Mouse (Mus musculus): Measurements from ENCODE around the gene Glb1. TPM values are rescaled to one million over a fixed set of nuclear protein-coding genes. Genes with fewer than 3 reads are reported as not detected.
"Not testable (repeated sequence)": the region's sequence is repeated elsewhere in the genome, so short reads cannot be mapped to it uniquely, and the experiment has no call there.

Glb1 gene
- polyA plus RNA-seq (2012; rRNA removed): 55.3 and 59.5 TPM in 2 replicates

DNA sequence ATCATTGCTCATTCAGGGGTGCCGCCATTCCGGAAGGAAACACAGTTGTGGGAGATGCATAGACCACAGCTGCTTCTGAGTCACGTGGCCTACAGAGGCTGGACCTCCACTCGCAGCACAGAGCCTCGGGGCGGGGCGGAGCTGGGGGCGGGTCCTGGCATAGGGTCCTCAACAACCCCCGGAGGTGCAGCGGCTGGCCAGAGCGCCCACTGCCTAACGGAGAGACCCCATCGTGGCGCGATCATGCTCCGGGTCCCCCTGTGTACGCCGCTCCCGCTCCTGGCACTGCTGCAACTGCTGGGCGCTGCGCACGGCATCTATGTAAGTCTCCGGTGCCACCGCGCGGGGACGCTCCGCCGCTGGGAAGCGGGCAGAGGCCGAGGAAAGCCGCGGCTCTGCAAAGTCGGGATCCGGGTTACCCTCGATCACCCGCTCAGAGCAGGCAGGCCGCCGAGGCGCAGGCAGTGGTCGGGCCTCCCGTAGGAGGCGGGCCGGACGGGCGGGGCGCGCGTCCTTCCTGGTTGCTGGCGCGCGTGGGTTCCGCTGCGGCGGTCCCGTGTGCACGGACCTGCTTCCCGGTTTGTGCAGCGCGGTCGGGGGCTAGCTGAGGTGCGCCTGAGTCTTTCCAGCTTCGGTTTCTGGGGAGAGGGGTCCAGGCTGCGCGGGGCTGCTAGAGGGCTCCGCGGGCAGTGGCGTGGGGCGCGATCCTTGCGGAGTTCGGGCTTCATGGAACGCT lies at the start of gene Glb1, which contains the start of gene Tmppe:
TSS of gene Glb1 (plus strand) at position 128 of the 736 bp plus-strand sequence.
TSS of gene Tmppe (plus strand) at position 157 of the 736 bp plus-strand sequence.
- H3K27me3 ChIP-seq (ENCODE audit: control insufficient read depth, insufficient read depth, low read length): no peaks in the 10 kb centered on the region
- peaks cover 10% of the 10 kb centered on the region for H3K4me1 ChIP-seq (replicated peaks; ENCODE audit: control insufficient read depth, insufficient read depth, low read length)
- peak within 1 kb of the TSS; percentile 83 for H3K4me3 ChIP-seq (ENCODE audit: control insufficient read depth, insufficient read depth, low read length)
- TF ChIP-seq CTCF (IDR thresholded peaks at IDR 0.05; ENCODE audit: borderline replicate concordance, control insufficient read depth, extremely low read depth, insufficient read depth, low read length, poor library complexity) (0 out of 2 replicates have a peak, but pooled peaks have one; percentile 33), POLR2A (IDR thresholded peaks at IDR 0.05; ENCODE audit: control insufficient read depth, extremely low read depth, insufficient read depth, low read length, poor library complexity) (0 out of 2 replicates have a peak, but pooled peaks have one; percentile 43)
- peak within 1 kb of the TSS; percentile 62 for H3K27ac ChIP-seq (ENCODE audit: control insufficient read depth, insufficient read depth, low read length)
- peak; percentile 83 for DNase-seq
- H3K36me3 ChIP-seq (ENCODE audit: control insufficient read depth, insufficient read depth, low read length): peaks cover 6% of the 10 kb centered on the region
- under 1% methylated on average over 73 of the region's 73 CpGs for WGBS

DNA sequence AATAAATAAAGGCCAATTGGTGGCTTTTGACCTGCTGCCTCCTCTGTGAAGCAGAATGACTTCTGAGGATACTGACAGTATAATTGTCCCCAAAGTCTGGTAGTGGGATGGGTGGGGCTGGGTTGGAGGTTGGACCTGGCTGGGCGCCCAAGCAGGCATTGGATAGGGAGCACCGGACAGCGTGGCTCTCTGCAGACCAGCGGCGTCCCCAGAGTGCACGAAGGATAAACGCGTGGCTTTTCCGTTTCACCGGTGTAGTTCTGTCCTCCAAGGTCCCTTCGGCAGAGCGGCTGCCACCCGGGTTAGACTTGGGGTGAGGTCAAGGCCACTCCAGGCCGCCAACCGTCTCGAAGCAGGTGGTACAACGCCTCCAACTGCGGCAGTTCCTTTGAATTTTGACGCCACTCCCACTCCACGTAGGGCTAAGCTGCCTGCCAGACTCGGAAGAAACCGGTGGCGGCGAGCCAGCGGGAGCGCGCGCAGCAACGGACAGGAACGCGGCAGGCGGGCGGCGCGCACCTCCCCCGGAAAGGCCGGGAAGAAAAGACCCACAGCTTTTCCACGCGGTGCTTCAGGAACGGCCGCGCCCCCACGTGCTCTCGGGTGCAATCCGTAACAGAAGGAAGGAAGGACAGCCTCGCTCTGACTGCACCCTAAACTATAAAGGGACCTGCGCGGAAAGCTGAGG lies 32.9 kb upstream of the Glb1 start:
- no peaks in the 10 kb centered on the region for H3K27me3 ChIP-seq (ENCODE audit: control insufficient read depth, insufficient read depth, low read length)
- peak overlapping the region; percentile 11; the same call in 1 of the 2 replicates for H3K27ac ChIP-seq (ENCODE audit: control insufficient read depth, insufficient read depth, low read length)
- peaks cover 3% of the 10 kb centered on the region for H3K4me1 ChIP-seq (replicated peaks; ENCODE audit: control insufficient read depth, insufficient read depth, low read length)
- no peaks in the 10 kb centered on the region for H3K36me3 ChIP-seq (ENCODE audit: control insufficient read depth, insufficient read depth, low read length)
- H3K4me3 ChIP-seq (ENCODE audit: control insufficient read depth, insufficient read depth, low read length): peak overlapping the region; percentile 60
- TF ChIP-seq POLR2A (IDR thresholded peaks at IDR 0.05; ENCODE audit: control insufficient read depth, extremely low read depth, insufficient read depth, low read length, poor library complexity) (no peak), CTCF (IDR thresholded peaks at IDR 0.05; ENCODE audit: borderline replicate concordance, control insufficient read depth, extremely low read depth, insufficient read depth, low read length, poor library complexity) (no peak)
- DNase-seq: peak; percentile 70
- WGBS: under 1% methylated on average over 48 of the region's 48 CpGs

DNA sequence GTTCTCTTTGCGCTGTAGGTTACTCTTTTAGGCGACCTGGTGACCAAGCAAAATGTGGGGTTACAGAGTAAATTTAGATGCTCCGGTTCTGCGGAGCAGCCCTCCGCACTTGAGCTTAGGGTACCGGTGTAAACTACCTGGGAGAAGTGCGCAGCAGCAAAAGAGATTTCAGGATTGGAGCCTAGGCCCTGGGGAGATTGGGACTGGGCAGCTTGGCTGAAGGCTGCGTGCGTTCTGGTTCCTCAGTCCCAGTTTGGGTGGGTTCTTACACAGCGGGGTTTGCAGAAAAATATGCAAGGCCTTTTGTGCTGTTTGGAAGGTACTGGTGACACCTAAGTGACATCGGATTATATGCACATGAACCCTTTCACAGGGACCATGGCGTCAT lies 32.4 kb upstream of the Glb1 start:
- peaks cover 3% of the 10 kb centered on the region for H3K4me1 ChIP-seq (replicated peaks; ENCODE audit: control insufficient read depth, insufficient read depth, low read length)
- TF ChIP-seq POLR2A (IDR thresholded peaks at IDR 0.05; ENCODE audit: control insufficient read depth, extremely low read depth, insufficient read depth, low read length, poor library complexity) (no peak), CTCF (IDR thresholded peaks at IDR 0.05; ENCODE audit: borderline replicate concordance, control insufficient read depth, extremely low read depth, insufficient read depth, low read length, poor library complexity) (no peak)
- H3K27me3 ChIP-seq (ENCODE audit: control insufficient read depth, insufficient read depth, low read length): no peaks in the 10 kb centered on the region
- no peak for DNase-seq
- H3K36me3 ChIP-seq (ENCODE audit: control insufficient read depth, insufficient read depth, low read length): no peaks in the 10 kb centered on the region
- peak overlapping the region; percentile 11; the same call in 1 of the 2 replicates for H3K27ac ChIP-seq (ENCODE audit: control insufficient read depth, insufficient read depth, low read length)
- WGBS: 8% methylated on average over 12 of the region's 12 CpGs
- H3K4me3 ChIP-seq (ENCODE audit: control insufficient read depth, insufficient read depth, low read length): peak overlapping the region; percentile 60

DNA sequence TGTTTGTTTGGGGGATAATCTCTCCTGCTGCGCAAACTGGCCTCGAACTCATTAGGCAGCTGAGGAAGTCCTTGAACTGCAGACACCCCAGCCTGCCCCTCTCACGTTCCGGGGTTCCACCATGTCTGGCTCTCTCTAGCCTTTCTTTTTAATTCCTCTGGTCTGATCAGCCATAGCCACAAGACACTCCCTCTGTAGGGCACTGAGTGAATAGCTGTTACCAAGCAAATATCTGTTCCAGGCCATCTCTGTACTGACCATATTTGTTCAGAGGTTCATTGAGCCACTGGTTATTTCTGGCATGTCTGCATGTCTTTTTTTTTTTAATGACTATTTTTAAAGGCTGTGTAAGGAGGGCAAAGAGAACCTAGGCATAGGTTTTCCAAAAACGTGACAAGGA lies 31.5 kb upstream of the Glb1 start:
- not testable (repeated sequence) for H3K4me3 ChIP-seq (ENCODE audit: control insufficient read depth, insufficient read depth, low read length); H3K36me3 ChIP-seq (ENCODE audit: control insufficient read depth, insufficient read depth, low read length); H3K27me3 ChIP-seq (ENCODE audit: control insufficient read depth, insufficient read depth, low read length); DNase-seq; H3K4me1 ChIP-seq (replicated peaks; ENCODE audit: control insufficient read depth, insufficient read depth, low read length); H3K27ac ChIP-seq (ENCODE audit: control insufficient read depth, insufficient read depth, low read length)
- 42% methylated on average over 5 of the region's 5 CpGs for WGBS

DNA sequence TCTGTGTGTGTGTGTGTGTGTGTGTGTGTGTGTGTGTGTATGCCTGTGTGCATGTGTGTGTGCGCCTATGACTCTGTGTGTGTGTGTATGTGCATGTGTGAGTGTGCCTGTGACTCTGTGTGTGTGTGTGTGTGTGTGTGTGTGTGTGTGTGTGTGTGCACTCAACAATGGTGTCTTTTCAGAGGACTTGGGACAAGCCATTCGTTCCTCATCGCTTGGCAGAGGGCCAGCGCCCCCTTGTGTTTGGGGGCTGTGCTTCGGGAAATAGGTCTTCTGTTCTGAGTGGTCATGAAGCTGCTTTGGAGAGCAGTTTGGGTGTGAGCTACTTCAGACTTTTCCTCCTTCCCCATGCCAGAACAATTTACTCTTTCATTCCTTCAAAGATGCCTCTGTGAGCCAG lies 29.2 kb upstream of the Glb1 start:
- not testable (repeated sequence) for H3K36me3 ChIP-seq (ENCODE audit: control insufficient read depth, insufficient read depth, low read length); H3K4me1 ChIP-seq (replicated peaks; ENCODE audit: control insufficient read depth, insufficient read depth, low read length); H3K4me3 ChIP-seq (ENCODE audit: control insufficient read depth, insufficient read depth, low read length); H3K27me3 ChIP-seq (ENCODE audit: control insufficient read depth, insufficient read depth, low read length); H3K27ac ChIP-seq (ENCODE audit: control insufficient read depth, insufficient read depth, low read length)
- TF ChIP-seq CTCF (IDR thresholded peaks at IDR 0.05; ENCODE audit: borderline replicate concordance, control insufficient read depth, extremely low read depth, insufficient read depth, low read length, poor library complexity): 0 out of 2 replicates have a peak, but pooled peaks have one; percentile 20
- WGBS: 51% methylated on average over 5 of the region's 5 CpGs
- peak; percentile 49 for DNase-seq

DNA sequence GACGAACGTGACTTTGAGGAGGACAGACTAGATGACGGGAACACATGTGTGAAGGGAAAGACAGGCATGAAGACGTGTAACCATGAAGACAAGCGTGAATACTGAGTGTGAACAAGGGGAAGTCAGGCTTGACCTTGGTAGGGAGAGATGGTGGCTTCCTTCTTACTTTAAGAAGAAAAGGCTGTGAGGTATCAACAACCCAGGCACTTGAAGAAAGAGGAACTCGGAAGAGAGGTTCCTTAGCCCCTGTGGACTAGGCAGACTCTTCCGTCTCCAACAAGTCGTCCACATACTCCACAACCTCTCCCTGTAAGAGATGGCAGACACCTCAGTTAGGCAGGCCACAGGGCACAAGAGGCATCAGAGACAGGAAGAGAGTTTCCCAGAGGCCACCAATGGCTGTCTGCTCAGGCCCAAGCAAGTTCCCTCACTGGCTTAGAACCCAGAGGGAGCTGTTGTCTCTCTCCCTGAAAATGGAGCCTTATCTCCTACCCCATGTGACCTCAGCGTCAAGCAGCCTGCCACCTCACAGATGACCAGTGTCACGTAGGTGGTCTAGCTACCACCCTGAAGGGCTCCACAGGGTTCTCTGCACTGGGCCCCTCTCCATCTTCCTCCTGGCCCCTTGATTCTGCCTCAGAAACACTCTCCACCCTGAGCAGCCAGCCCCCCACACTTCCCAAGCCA lies 25.5 kb upstream of the Glb1 start:
- no peak for DNase-seq
- 79% methylated on average over 10 of the region's 10 CpGs for WGBS
- Histone ChIP-seq H3K4me1 (replicated peaks; ENCODE audit: control insufficient read depth, insufficient read depth, low read length) (no peaks in the 10 kb centered on the region), H3K27ac (ENCODE audit: control insufficient read depth, insufficient read depth, low read length) (no peak overlapping the region), H3K27me3 (ENCODE audit: control insufficient read depth, insufficient read depth, low read length) (no peaks in the 10 kb centered on the region), H3K4me3 (ENCODE audit: control insufficient read depth, insufficient read depth, low read length) (no peak overlapping the region), H3K36me3 (ENCODE audit: control insufficient read depth, insufficient read depth, low read length) (no peaks in the 10 kb centered on the region)
- TF ChIP-seq CTCF (IDR thresholded peaks at IDR 0.05; ENCODE audit: borderline replicate concordance, control insufficient read depth, extremely low read depth, insufficient read depth, low read length, poor library complexity) (no peak), POLR2A (IDR thresholded peaks at IDR 0.05; ENCODE audit: control insufficient read depth, extremely low read depth, insufficient read depth, low read length, poor library complexity) (no peak)
